Mouse (Mus musculus): ENCODE data around the gene Ak1. TPM values are rescaled to one million over a fixed set of nuclear protein-coding genes. Genes with fewer than 3 reads are reported as not detected.
A peak's percentile ranks its signal among the peaks of the same experiment; 100 is the strongest.

Gene Ak1
- 42.0 and 49.8 TPM in 2 replicates for polyA plus RNA-seq (2015; fragmentation: Nextera tagmentation; extraction: Ambion mirVana)

DNA sequence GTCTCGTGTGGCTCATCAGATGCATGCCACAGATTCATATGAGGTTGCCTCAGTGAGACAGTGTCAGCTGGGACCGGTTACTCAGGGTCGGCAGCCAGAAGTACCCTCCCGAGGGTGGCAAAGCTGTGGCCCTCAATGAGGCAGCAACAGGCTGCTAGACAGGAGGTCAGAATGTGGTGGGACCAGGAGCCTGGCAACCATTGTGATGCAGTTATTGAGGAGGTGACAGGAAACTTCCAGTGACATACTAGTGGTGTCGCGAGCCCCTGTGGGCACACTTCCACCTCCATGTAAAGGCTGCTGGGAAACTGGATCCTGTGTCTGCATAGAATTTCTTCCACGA lies at the start of gene Ak1:
Ak1 (plus strand) TSS at position 242 of the 343 bp plus-strand sequence.
- H3K27me3 ChIP-seq = no peaks in the 10 kb centered on the region
- 28% methylated on average over 7 of the region's 7 CpGs for WGBS
- peaks cover 64% of the 10 kb centered on the region for H3K4me1 ChIP-seq
- peaks cover 25% of the 10 kb centered on the region for H3K36me3 ChIP-seq
- H3K4me2 ChIP-seq (replicated peaks) = peak within 1 kb of the TSS; percentile 23
- no peak within 1 kb of the TSS for H3K4me3 ChIP-seq
- no peak for ATAC-seq (ENCODE audit: low FRiP score, low read depth)
- peak within 1 kb of the TSS; percentile 92 for H3K27ac ChIP-seq
- peaks cover 4% of the 10 kb centered on the region; the same call in 1 of the 2 replicates for H3K9me3 ChIP-seq
- peak within 1 kb of the TSS; percentile 51 for H3K9ac ChIP-seq

DNA sequence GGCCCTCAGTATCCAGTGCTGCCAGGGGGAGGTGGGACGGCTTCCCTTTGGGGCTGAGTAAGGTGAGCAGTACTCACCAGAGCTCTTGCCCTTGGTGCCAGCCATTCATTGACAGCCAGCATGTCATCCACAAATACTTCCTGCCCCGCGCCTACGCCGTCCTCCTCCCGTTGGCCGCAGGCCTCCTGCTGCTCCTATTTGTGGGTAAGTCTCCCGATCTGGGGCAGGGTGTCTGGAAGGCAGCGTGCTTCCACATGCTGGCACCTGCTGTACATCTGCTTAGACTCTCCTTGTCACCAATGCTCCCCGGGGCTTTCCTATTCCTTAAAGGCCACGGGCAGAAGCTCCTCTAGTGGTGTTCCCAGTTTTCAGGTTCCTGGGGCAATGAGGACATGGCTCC lies 49.4 kb upstream of the Ak1 start:
- Histone ChIP-seq H3K4me2 (replicated peaks) (peak overlapping the region; percentile 90; the same call in 1 of the 2 replicates), H3K4me1 (peaks cover 25% of the 10 kb centered on the region), H3K27ac (no peak overlapping the region), H3K9me3 (no peaks in the 10 kb centered on the region), H3K9ac (no peak overlapping the region), H3K27me3 (peaks cover 6% of the 10 kb centered on the region), H3K36me3 (peaks cover 31% of the 10 kb centered on the region), H3K4me3 (peak overlapping the region; percentile 82)
- ATAC-seq (ENCODE audit: low FRiP score, low read depth) = no peak
- WGBS = 90% methylated on average over 11 of the region's 11 CpGs

DNA sequence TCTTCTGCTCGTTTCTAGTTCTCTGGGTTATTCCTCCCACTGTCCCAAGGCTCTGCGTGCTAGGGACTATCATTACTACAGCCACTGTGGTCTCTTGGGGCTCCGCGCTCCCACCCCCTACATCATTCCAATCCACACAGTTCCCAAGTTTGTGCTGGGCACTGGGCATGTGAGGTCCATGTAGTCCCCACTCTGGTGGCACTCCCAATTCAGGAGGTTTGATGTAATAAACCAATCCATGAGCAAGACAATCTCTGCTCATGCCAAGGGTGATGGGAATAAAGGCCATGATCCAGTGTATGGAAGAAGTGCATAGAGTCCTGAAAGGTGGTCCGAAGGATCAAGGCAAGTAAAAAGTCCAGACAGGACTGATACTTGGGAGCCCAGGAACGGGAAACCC lies 47.1 kb upstream of the Ak1 start, which contains the start of gene Pip5kl1:
Pip5kl1 (plus strand) TSS at position 301 of the 400 bp plus-strand sequence.
- Histone ChIP-seq H3K4me1 (peaks cover 25% of the 10 kb centered on the region), H3K27me3 (peaks cover 29% of the 10 kb centered on the region), H3K9me3 (no peaks in the 10 kb centered on the region), H3K36me3 (peaks cover 11% of the 10 kb centered on the region), H3K4me2 (replicated peaks) (peak within 1 kb of the TSS; percentile 87), H3K9ac (peak within 1 kb of the TSS; percentile 66), H3K27ac (no peak within 1 kb of the TSS), H3K4me3 (peak within 1 kb of the TSS; percentile 50)
- ATAC-seq (ENCODE audit: low FRiP score, low read depth) = no peak
- WGBS = 76% methylated on average over 6 of the region's 6 CpGs

DNA sequence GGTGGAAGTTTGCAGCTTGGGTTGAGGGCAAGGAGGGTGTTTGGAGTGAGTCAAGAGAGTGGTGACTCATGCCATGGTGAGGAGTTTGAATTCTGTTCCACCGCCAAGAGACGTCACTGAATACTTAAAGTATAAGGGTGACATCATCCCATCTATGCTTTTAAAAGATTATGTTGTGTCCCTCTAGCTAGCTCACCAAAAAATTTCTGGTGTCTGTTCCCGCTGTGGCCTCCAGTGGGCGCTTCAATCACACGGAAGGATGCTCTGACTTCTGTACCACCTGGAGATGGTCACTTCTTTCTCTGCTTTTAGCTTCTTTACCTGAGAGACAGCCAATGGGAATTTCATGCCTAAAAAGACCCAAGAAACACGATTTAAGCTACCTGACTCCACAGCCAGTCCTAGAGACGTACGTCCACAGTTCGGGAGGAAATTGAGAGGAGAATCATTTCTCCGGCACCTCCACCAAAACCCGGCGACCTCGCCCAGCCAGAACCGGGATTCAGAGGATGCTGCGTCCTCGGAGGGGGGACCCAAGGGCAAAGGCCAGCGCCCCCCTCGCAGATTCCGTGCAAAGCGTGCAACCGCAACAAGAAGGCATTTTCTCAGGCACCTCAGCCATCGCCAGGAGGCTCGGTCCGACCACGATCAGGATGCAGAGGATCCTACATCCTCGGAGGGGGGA lies 46.5 kb upstream of the Ak1 start:
- peaks cover 11% of the 10 kb centered on the region for H3K36me3 ChIP-seq
- ATAC-seq (ENCODE audit: low FRiP score, low read depth) = 0 out of 2 replicates have a peak, but pooled peaks have one; percentile 2
- WGBS = under 1% methylated on average over 26 of the region's 26 CpGs
- H3K27ac ChIP-seq = no peak overlapping the region
- peak overlapping the region; percentile 50 for H3K4me3 ChIP-seq
- peak overlapping the region; percentile 66 for H3K9ac ChIP-seq
- peaks cover 34% of the 10 kb centered on the region for H3K27me3 ChIP-seq
- H3K4me2 ChIP-seq (replicated peaks) = peak overlapping the region; percentile 87
- peaks cover 25% of the 10 kb centered on the region for H3K4me1 ChIP-seq
- no peaks in the 10 kb centered on the region for H3K9me3 ChIP-seq

GRCm38 (mm10) chr2:32575586-32576160 lies 45.9 kb upstream of the Ak1 start, which contains the start of gene 9430097D07Rik:
TSS of gene 9430097D07Rik (minus strand) at chr2:32575684.
- 6% methylated on average over 28 of the region's 28 CpGs for WGBS
- H3K9ac ChIP-seq = peak within 1 kb of the TSS; percentile 66
- H3K27ac ChIP-seq = no peak within 1 kb of the TSS
- H3K27me3 ChIP-seq = peaks cover 40% of the 10 kb centered on the region
- peak within 1 kb of the TSS; percentile 50 for H3K4me3 ChIP-seq
- H3K4me2 ChIP-seq (replicated peaks) = peak within 1 kb of the TSS; percentile 87
- H3K36me3 ChIP-seq = peaks cover 11% of the 10 kb centered on the region
- no peaks in the 10 kb centered on the region for H3K9me3 ChIP-seq
- H3K4me1 ChIP-seq = peaks cover 22% of the 10 kb centered on the region
- peak; percentile 49; the same call in 1 of the 2 replicates for ATAC-seq (ENCODE audit: low FRiP score, low read depth)

DNA sequence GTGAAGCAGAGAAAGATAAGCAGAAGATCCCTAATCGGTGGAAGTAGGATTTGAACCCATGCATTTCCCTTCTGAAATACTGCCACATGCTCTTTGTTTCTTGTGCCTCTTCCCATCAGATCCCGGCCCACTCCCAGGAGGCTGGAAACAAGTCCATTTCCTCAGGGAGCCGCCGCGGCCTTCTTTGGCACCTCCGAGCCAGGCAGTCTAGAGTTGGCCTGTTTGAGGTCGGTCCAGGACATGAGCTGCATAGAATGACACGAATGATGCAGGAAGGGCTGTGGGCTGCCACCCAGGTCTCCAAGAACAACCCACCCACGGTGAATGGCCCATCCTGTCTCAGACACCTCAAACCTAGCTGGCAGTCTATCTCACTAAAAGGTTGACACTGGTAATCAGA lies 45.0 kb upstream of the Ak1 start:
- Histone ChIP-seq H3K4me3 (no peak overlapping the region), H3K4me1 (peaks cover 17% of the 10 kb centered on the region), H3K9me3 (no peaks in the 10 kb centered on the region), H3K36me3 (peaks cover 11% of the 10 kb centered on the region), H3K4me2 (replicated peaks) (no peak overlapping the region), H3K27me3 (peaks cover 42% of the 10 kb centered on the region), H3K27ac (no peak overlapping the region), H3K9ac (no peak overlapping the region)
- WGBS = 89% methylated on average over 9 of the region's 9 CpGs
- ATAC-seq (ENCODE audit: low FRiP score, low read depth) = no peak

- no peaks in the 10 kb centered on the region for H3K9me3 ChIP-seq
- no peak overlapping the region for H3K9ac ChIP-seq
- no peak for ATAC-seq (ENCODE audit: low FRiP score, low read depth)
- peak overlapping the region; percentile 17; the same call in 1 of the 2 replicates for H3K4me2 ChIP-seq (replicated peaks)
- H3K27ac ChIP-seq = no peak overlapping the region
- peaks cover 13% of the 10 kb centered on the region for H3K4me1 ChIP-seq
- H3K36me3 ChIP-seq = peaks cover 4% of the 10 kb centered on the region; the same call in 1 of the 2 replicates
- H3K4me3 ChIP-seq = no peak overlapping the region
- H3K27me3 ChIP-seq = peaks cover 54% of the 10 kb centered on the region
- 43% methylated on average over 23 of the region's 30 CpGs for WGBS
Measured at GRCm38 (mm10) chr2:32578146-32579046, 43.2 kb upstream of the Ak1 start.

DNA sequence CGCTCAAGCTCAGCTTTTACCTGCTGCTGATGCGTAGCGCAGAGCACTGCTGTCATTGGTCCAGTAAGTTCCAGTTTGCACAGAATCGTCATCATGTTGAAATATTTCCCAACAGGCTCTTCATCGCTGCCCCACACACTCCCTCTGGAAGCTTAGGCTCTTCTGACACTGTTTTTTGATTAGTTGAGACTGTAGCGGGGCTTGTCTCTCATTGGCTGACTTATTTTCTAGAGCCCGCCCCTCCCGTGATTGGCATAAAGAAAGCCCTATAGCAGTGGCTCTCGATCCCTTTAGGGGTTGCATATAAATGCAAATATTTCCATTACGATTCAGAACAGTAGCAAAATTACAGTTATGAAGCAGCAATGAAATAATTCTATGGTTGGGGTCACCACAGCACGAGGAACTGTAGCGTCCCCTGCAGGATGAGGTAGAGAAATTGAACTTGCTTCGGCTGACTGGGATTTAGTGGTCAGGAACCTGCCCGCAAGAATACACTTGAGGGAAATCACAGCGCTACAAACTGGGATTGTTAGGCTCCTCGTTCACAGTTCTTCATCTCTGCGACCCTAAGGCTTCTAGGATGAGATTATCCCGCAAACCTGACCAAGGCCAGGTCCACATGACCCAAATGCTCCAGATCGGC lies 40.0 kb upstream of the Ak1 start:
- peaks cover 6% of the 10 kb centered on the region for H3K4me1 ChIP-seq
- H3K27ac ChIP-seq = no peak overlapping the region
- H3K9me3 ChIP-seq = no peaks in the 10 kb centered on the region
- 0 out of 2 replicates have a peak, but pooled peaks have one; percentile 20 for ATAC-seq (ENCODE audit: low FRiP score, low read depth)
- H3K36me3 ChIP-seq = no peaks in the 10 kb centered on the region
- H3K4me3 ChIP-seq = peak overlapping the region; percentile 21; the same call in 1 of the 2 replicates
- H3K9ac ChIP-seq = no peak overlapping the region
- H3K27me3 ChIP-seq = peaks cover 54% of the 10 kb centered on the region
- 35% methylated on average over 19 of the region's 19 CpGs for WGBS
- H3K4me2 ChIP-seq (replicated peaks) = peak overlapping the region; percentile 45

- no peaks in the 10 kb centered on the region for H3K36me3 ChIP-seq
- peak; percentile 57 for ATAC-seq (ENCODE audit: low FRiP score, low read depth)
- H3K4me3 ChIP-seq = peak overlapping the region; percentile 33
- WGBS = 15% methylated on average over 37 of the region's 37 CpGs
- H3K27me3 ChIP-seq = peaks cover 38% of the 10 kb centered on the region
- no peak overlapping the region for H3K27ac ChIP-seq
- H3K4me2 ChIP-seq (replicated peaks) = peak overlapping the region; percentile 65
- H3K9me3 ChIP-seq = no peaks in the 10 kb centered on the region
- H3K9ac ChIP-seq = 0 out of 2 replicates have a peak overlapping the region, but pooled peaks have one; percentile 53
- peaks cover 15% of the 10 kb centered on the region for H3K4me1 ChIP-seq
Measured at GRCm38 (mm10) chr2:32582830-32583799, 38.4 kb upstream of the Ak1 start.

GRCm38 (mm10) chr2:32585149-32585714 lies 36.3 kb upstream of the Ak1 start:
- ATAC-seq (ENCODE audit: low FRiP score, low read depth) = no peak
- peaks cover 17% of the 10 kb centered on the region for H3K27me3 ChIP-seq
- no peak overlapping the region for H3K4me2 ChIP-seq (replicated peaks)
- H3K9me3 ChIP-seq = no peaks in the 10 kb centered on the region
- H3K36me3 ChIP-seq = peaks cover 9% of the 10 kb centered on the region; the same call in 1 of the 2 replicates
- WGBS = 88% methylated on average over 7 of the region's 7 CpGs
- H3K27ac ChIP-seq = no peak overlapping the region
- H3K4me1 ChIP-seq = peaks cover 29% of the 10 kb centered on the region
- H3K9ac ChIP-seq = no peak overlapping the region
- H3K4me3 ChIP-seq = no peak overlapping the region
